Mouse (Mus musculus): Measurements from ENCODE around the gene Mest. TPM values are rescaled to one million over a fixed set of nuclear protein-coding genes. Genes with fewer than 3 reads are reported as not detected.
A peak's percentile ranks its signal among the peaks of the same experiment; 100 is the strongest.

Gene Mest
- total and polyA plus RNA-seq, 3 experiments = 0.12 to 0.31 TPM; not detected in 1

- TF ChIP-seq ZC3H11A (IDR thresholded peaks at IDR 0.05; ENCODE audit: low read depth, low read length) (no peak), GABPA (IDR thresholded peaks at IDR 0.05; ENCODE audit: low read depth, low read length) (no peak)
Observed at GRCm38 (mm10) chr6:30712484-30712883, 10.9 kb upstream of the Mest start (continued).

GRCm38 (mm10) chr6:30713455-30713854 is 9.9 kb upstream of the Mest start:
- TF ChIP-seq EP300 (IDR thresholded peaks at IDR 0.05; ENCODE audit: low read depth in 1 of 2, low read length in 2 of 2) (peak; percentile 46 to 68; a peak in 3 of 4 replicates), MAX (IDR thresholded peaks at IDR 0.05; ENCODE audit: low read length) (no peak), TCF12 (IDR thresholded peaks at IDR 0.05; ENCODE audit: low read depth, low read length) (peak; percentile 63; the same call in 1 of the 2 replicates), BHLHE40 (IDR thresholded peaks at IDR 0.05; ENCODE audit: borderline replicate concordance, low read depth, low read length) (peak; percentile 57; the same call in 1 of the 2 replicates), ZNF384 (IDR thresholded peaks at IDR 0.05; ENCODE audit: low read depth, low read length) (peak; percentile 80), ZC3H11A (IDR thresholded peaks at IDR 0.05; ENCODE audit: low read depth, low read length) (no peak), ETS1 (IDR thresholded peaks at IDR 0.05; ENCODE audit: low read depth, low read length) (peak; percentile 60), UBTF (IDR thresholded peaks at IDR 0.05; ENCODE audit: borderline replicate concordance, insufficient read depth, low read depth, low read length) (no peak), GATA1 (IDR thresholded peaks at IDR 0.05; ENCODE audit: low read depth, low read length) (peak; percentile 64), TAL1 (IDR thresholded peaks at IDR 0.05; ENCODE audit: low read length) (peak; percentile 72), RCOR1 (IDR thresholded peaks at IDR 0.05; ENCODE audit: low read depth, low read length) (peak; percentile 63)
- peak overlapping the region; percentile 49 for H3K27ac ChIP-seq (ENCODE audit: control insufficient read depth, low read depth, low read length)
- no peak overlapping the region for H3K9ac ChIP-seq (ENCODE audit: control insufficient read depth, low read depth, low read length, poor library complexity, severe bottlenecking)
- H3K4me1 ChIP-seq (ENCODE audit: control insufficient read depth in 1 of 2, insufficient read depth in 2 of 2, low read length in 2 of 2) = peaks cover 12 to 26% of the 10 kb centered on the region in 2 experiments
- H3K36me3 ChIP-seq (ENCODE audit: control insufficient read depth in 1 of 2, insufficient read depth in 2 of 2, low read length in 2 of 2) = peaks cover 0 to 26% of the 10 kb centered on the region in 2 experiments; a peak in 2 of 4 replicates
- H3K79me2 ChIP-seq (ENCODE audit: control insufficient read depth, insufficient read depth, low read length, poor library complexity) = no peaks in the 10 kb centered on the region
- DNase-seq (ENCODE audit: low read depth, low spot score) = peak; percentile 54
- peak overlapping the region in 1 of 2 experiments; percentile 15; a peak in 2 of 4 replicates for H3K4me3 ChIP-seq (ENCODE audit: control insufficient read depth in 1 of 2, insufficient read depth in 1 of 2, low read depth in 2 of 2, low read length in 2 of 2)
- no peaks in the 10 kb centered on the region for H3K9me3 ChIP-seq (replicated peaks; ENCODE audit: insufficient read depth, low read length)
- no peaks in the 10 kb centered on the region for H3K27me3 ChIP-seq (ENCODE audit: control insufficient read depth in 1 of 2, insufficient read depth in 2 of 2, low read length in 2 of 2)

- no peak for DNase-seq (ENCODE audit: low read depth, low spot score)
- peaks cover 0 to 26% of the 10 kb centered on the region in 2 experiments; a peak in 2 of 4 replicates for H3K36me3 ChIP-seq (ENCODE audit: control insufficient read depth in 1 of 2, insufficient read depth in 2 of 2, low read length in 2 of 2)
- no peak overlapping the region for H3K9ac ChIP-seq (ENCODE audit: control insufficient read depth, low read depth, low read length, poor library complexity, severe bottlenecking)
- no peaks in the 10 kb centered on the region for H3K27me3 ChIP-seq (ENCODE audit: control insufficient read depth in 1 of 2, insufficient read depth in 2 of 2, low read length in 2 of 2)
- no peaks in the 10 kb centered on the region for H3K9me3 ChIP-seq (replicated peaks; ENCODE audit: insufficient read depth, low read length)
- H3K4me3 ChIP-seq (ENCODE audit: control insufficient read depth in 1 of 2, insufficient read depth in 1 of 2, low read depth in 2 of 2, low read length in 2 of 2) = no peak overlapping the region; a peak in 1 of 4 replicates
- TF ChIP-seq ETS1 (IDR thresholded peaks at IDR 0.05; ENCODE audit: low read depth, low read length) (no peak), KAT2A (conservative IDR thresholded peaks at IDR 0.05; ENCODE audit: low read depth, low read length) (no peak)
- no peaks in the 10 kb centered on the region for H3K79me2 ChIP-seq (ENCODE audit: control insufficient read depth, insufficient read depth, low read length, poor library complexity)
- H3K27ac ChIP-seq (ENCODE audit: control insufficient read depth, low read depth, low read length) = peak overlapping the region; percentile 49
- H3K4me1 ChIP-seq (ENCODE audit: control insufficient read depth in 1 of 2, insufficient read depth in 2 of 2, low read length in 2 of 2) = peaks cover 12 to 26% of the 10 kb centered on the region in 2 experiments
Observed at GRCm38 (mm10) chr6:30713896-30714295, 9.5 kb upstream of the Mest start.
